Mouse (Mus musculus): ENCODE results near the gene Grap.

Gene Grap

GRCm38 (mm10) chr11:61683907-61684731, 31.1 kb downstream of the Grap start, which contains the start of gene Fam83g:
TSS of gene Fam83g (plus strand) at chr11:61684091.
- no peak for DNase-seq (ENCODE audit: low spot score)

- no peak for DNase-seq (ENCODE audit: low spot score)
Observed at GRCm38 (mm10) chr11:61685119-61685725, 32.2 kb downstream of the Grap start.

GRCm38 (mm10) chr11:61686141-61686540, 33.1 kb downstream of the Grap start:
- no peak for DNase-seq (ENCODE audit: low spot score)

- DNase-seq (ENCODE audit: low spot score) = no peak
Observed at GRCm38 (mm10) chr11:61686906-61687453, 33.9 kb downstream of the Grap start.

GRCm38 (mm10) chr11:61687595-61687994, 34.5 kb downstream of the Grap start:
- DNase-seq (ENCODE audit: low spot score) = no peak

GRCm38 (mm10) chr11:61692996-61693395, 39.9 kb downstream of the Grap start:
- DNase-seq (ENCODE audit: low spot score) = no peak

- no peak for DNase-seq (ENCODE audit: low spot score)
Observed at GRCm38 (mm10) chr11:61698852-61699251, 45.8 kb downstream of the Grap start.

- no peak for DNase-seq (ENCODE audit: low spot score)
Observed at GRCm38 (mm10) chr11:61699460-61699859, 46.4 kb downstream of the Grap start.

- DNase-seq (ENCODE audit: low spot score) = peak; percentile 16
Observed at GRCm38 (mm10) chr11:61699933-61700332, 46.9 kb downstream of the Grap start.

- DNase-seq (ENCODE audit: low spot score) = no peak
Observed at GRCm38 (mm10) chr11:61701696-61702095, 48.6 kb downstream of the Grap start.

- DNase-seq (ENCODE audit: low spot score) = no peak
Observed at GRCm38 (mm10) chr11:61702494-61702893, 49.4 kb downstream of the Grap start.

- no peak for DNase-seq (ENCODE audit: low spot score)
Observed at GRCm38 (mm10) chr11:61705581-61705980, 52.5 kb downstream of the Grap start.

GRCm38 (mm10) chr11:61706232-61706631, 53.2 kb downstream of the Grap start:
- DNase-seq (ENCODE audit: low spot score) = no peak

GRCm38 (mm10) chr11:61708928-61709327, 55.9 kb downstream of the Grap start:
- no peak for DNase-seq (ENCODE audit: low spot score)

GRCm38 (mm10) chr11:61713157-61713855, 60.2 kb downstream of the Grap start:
- no peak for DNase-seq (ENCODE audit: low spot score)

GRCm38 (mm10) chr11:61714346-61715117, 61.5 kb downstream of the Grap start:
- peak; percentile 85 for DNase-seq (ENCODE audit: low spot score)

GRCm38 (mm10) chr11:61715130-61715529, 62.1 kb downstream of the Grap start:
- peak; percentile 9 for DNase-seq (ENCODE audit: low spot score)

GRCm38 (mm10) chr11:61717990-61718389, 64.9 kb downstream of the Grap start:
- no peak for DNase-seq (ENCODE audit: low spot score)

GRCm38 (mm10) chr11:61719387-61719786, 66.3 kb downstream of the Grap start:
- no peak for DNase-seq (ENCODE audit: low spot score)

- no peak for DNase-seq (ENCODE audit: low spot score)
Observed at GRCm38 (mm10) chr11:61719826-61720225, 66.8 kb downstream of the Grap start.

GRCm38 (mm10) chr11:61720636-61721035, 67.6 kb downstream of the Grap start, which contains the start of gene Slc5a10:
TSS of gene Slc5a10 (minus strand) at chr11:61720826.
- DNase-seq (ENCODE audit: low spot score) = no peak

GRCm38 (mm10) chr11:61722077-61722476, 69.0 kb downstream of the Grap start:
- DNase-seq (ENCODE audit: low spot score) = no peak

Data from MN1 (cell line).